Mouse (Mus musculus) heart, adult 2 months (tissue): ENCODE results near the gene 4921507P07Rik.
A peak's percentile ranks its signal among the peaks of the same experiment; 100 is the strongest.

Source experiments
- CTCF ChIP-seq: fragments of 200-600 bp; IDR thresholded peaks from 2 replicates; pipeline ENCODE4 v1.8.1; 2022; ENCODE audit warnings: antibody characterized with exemption, mild to moderate bottlenecking, moderate library complexity
- EP300 ChIP-seq: fragments of 200-500 bp; IDR thresholded peaks from 2 replicates; pipeline ENCODE4 v1.6.1; 2011; ENCODE audit warnings: low read depth, low read length, control low read depth; ENCODE audit not compliant: insufficient read depth
- POLR2A ChIP-seq: fragments of 200-500 bp; IDR thresholded peaks from 2 replicates; pipeline ENCODE4 v1.6.1; 2011; ENCODE audit warnings: mild to moderate bottlenecking, low read depth, low read length, control low read depth; ENCODE audit not compliant: insufficient read depth

DNA sequence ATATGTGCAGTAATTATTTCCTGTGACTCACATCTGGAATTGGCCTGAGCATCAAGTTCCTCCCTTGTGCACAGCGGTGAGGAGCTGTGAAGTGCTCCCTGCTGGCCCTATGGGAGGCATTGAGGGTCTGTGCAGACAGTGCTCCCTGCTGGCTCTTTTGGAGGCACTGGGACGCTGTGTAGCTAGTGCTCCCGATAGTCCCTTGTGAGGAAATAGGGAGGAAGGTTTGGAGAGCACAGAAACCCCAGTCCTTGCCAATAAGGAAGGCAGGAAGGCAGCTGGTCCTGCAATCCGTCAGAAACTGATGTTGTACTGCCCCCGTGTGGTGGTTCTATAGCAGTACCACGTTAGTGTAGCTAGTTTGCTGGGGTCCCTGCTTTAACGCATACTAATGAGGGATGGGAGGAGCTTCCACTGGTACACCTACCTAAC lies 60.0 kb downstream of the 4921507P07Rik start:
- TF ChIP-seq POLR2A, result no peak
- TF ChIP-seq EP300, result peak; percentile 79
- TF ChIP-seq CTCF, result peak; percentile 91
